Mouse (Mus musculus) WW6 (cell line): ENCODE data around the gene Imp3.
"Not testable (repeated sequence)": the region's sequence is repeated elsewhere in the genome, so short reads cannot be mapped to it uniquely, and the experiment has no call there.

ENCODE experiments used
- DNase-seq: peaks from one replicate; pipeline ENCODE4 v3.0.0-alpha.2; 2013; ENCODE audit warnings: low read depth, low spot score

Gene Imp3

DNA sequence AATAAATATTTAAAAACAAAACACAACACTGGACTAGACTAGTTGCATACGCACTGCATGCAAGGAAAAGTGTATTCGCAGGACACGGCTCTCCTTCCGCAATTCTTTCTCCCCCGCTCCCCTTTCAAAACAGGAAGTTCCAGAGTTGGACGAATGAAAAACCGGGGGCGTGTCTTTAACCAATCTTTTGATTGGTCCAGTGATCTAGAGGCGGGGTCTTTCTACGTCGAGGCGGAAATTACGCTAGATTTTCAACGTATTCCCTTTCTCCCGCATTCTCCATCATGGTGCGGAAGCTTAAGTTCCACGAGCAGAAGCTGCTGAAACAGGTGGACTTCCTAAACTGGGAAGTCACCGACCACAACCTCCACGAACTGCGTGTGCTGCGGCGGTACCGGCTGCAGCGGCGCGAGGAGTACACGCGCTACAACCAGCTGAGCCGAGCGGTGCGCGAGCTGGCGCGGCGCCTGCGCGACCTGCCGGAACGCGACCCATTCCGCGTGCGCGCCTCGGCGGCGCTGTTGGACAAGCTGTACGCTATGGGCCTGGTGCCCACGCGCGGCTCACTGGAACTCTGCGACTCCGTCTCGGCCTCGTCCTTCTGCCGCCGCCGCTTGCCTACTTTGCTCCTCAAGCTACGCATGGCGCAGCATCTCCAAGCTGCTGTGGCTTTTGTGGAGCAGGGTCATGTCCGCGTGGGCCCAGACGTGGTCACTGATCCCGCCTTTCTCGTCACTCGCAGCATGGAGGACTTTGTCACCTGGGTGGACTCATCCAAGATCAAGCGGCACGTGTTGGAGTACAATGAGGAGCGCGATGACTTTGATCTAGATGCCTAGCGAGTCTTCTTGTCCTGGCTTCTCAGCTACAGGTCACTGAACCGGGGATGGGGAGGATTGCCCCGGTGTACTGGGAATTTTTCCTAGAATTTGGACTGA, at the start of gene Imp3:
Gene Imp3 (plus strand): TSS at position 253 of the 938 bp plus-strand sequence.
- DNase-seq, result peak; percentile 84

DNA sequence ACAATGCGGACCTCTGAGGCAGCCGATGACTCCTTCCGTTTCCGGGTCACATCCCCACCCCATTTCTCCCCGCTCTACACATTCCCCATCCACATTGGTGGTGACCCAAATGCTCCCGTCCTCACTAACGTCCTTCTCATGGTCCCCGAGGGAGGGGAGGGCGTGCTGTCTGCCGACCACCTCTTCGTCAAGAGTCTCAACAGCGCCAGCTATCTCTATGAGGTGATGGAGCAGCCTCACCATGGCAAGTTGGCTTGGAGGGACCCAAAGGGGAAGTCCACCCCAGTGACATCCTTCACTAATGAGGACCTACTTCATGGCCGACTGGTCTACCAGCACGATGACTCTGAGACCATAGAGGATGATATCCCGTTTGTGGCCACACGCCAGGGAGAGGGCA, 49.7 kb upstream of the Imp3 start:
- DNase-seq, result no peak

DNA sequence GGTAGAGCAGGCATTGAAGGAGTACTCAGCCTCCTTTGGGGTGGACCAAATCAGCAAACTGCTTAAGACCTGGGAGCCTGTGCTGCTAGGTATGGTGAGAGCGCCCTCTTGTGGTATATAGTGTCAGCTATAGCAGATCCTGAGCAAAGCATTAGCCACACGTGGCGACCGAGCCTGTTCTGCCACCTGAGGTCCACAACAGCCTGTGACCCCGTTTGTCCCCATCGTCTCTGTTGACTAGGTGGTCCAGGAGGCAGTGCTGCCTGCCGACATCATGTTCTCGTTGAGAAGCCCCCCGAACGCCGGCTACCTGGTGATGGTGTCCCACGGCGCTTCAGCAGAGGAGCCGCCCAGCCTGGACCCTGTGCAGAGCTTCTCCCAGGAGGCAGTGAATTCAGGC, 47.5 kb upstream of the Imp3 start:
- DNase-seq, result peak; percentile 77

DNA sequence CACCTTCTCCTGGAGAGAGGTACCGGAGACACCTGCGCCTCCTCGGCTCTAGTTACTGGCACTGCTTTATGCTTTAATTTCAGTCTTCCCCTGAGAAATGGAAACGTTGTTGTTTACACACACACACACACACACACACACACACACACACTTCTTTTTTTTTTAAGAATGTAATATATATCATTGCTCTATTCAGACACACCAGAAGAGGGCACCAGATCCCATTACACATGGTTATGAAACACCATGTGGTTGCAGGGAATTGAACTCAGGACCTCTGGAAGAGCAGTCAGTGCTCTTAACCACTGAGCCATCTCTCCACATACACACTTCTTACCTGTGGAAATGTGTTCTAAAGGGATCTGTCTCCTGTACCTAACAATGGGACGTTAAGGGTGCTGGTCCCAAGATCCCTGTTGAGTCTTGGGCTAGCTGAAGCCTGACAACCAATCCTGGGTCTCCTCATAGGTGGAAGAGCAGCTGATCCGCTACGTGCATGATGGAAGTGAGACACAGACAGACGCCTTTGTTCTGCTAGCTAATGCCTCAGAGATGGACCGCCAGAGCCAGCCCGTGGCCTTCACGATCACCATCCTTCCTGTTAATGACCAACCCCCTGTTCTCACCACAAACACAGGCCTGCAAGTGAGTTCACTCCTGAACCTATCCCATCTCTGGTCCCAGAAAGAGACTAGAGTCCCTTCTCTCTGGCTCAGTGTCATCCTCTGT, 46.6 kb upstream of the Imp3 start:
- no peak for DNase-seq

DNA sequence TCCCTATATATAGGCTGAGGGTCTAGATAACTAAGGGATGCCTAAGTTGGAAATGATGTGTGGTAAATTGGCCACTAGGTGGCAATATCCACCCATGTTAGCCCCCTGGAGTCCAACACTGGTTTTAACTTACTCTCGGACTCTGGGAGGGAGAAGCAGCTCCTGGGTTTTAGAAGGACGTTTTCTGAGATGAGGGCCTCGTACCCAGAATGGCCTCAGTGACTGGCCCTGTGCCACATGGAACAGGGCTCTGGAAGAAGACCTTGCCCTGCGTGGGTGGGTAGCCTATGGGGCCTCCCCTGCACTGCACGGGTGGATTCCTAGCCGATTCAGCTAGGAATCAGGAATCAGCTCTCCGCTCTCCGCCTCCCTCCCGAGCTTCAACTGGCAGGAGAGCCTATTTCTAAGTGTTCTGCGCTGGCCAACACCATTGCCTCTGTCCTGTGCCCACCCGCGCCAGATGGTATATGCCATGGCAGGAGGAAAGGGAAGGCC, 45.7 kb upstream of the Imp3 start:
- DNase-seq, result peak; percentile 57

DNA sequence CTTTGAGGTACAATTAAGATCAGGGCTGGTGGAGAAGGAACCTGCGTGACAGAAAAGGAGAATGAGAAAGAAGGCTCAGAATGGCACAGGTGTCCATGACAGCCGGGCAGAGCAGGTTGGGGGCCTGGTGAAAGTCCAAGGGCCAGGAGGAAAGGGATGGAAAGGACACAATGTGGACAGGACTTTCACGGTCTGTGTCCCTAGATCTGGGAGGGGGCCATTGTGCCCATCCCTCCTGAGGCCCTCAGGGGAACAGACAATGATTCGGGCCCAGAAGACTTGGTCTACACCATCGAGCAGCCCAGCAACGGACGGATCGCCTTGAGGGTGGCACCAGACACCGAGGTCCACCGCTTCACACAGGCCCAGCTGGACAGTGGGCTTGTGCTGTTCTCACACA, 45.2 kb upstream of the Imp3 start:
- DNase-seq, result no peak

DNA sequence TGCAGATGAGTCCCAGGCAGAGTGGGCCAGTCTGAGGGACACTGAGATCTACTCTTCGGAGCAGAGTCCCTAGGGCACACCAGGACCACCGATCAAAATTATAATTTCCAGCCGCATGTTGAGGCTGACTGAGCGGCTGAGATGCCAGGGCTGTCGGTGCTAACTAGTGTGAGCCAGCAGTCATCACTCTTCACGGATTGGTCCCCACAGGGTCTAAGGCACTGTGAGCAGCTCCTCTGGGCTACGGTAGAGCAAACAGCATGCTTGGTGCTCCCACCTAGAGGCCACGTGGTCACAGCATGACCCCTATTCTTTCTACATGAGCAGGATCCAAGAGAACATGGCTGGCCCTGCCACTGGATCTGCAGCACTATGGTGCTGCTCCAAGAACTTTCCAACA, 44.0 kb upstream of the Imp3 start:
- no peak for DNase-seq

DNA sequence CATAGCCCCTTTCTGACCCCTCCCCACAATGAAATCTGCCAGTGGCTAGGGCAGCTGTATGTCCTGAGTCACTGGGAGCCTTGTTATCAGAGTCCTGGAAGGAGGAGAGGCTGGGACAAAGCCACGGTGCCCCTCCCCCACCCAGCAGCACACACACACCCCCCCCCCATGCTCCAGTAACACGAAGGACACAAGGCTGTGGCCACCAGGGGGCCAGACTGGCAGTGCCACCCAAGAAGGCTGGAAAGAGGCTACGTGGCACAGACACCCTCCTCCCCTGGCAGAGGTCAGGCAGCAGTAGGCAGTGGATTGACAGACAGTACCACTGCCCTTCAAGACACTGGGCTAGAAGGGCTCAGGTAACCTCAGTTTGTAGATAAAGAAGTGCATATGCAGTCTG, 43.3 kb upstream of the Imp3 start:
- DNase-seq, result no peak

DNA sequence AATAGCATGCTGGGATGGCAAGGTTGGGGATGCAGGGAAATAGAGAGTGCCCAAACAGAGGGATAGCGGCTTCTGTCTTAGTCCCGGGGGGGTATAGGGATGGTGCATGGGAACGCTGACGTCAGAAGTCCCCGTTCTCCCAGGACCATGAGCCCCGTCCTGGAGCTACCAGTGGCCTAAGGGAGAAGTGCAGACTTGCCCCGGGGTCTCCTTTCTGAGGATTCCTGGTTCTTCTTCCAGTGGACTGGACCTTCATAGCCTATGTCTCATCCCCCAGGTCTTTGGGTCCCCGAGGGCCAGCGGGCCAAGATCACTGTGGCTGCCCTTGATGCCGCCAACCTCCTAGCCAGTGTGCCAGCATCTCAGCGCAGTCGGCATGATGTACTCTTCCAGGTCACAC, 40.5 kb upstream of the Imp3 start:
- DNase-seq, result no peak

DNA sequence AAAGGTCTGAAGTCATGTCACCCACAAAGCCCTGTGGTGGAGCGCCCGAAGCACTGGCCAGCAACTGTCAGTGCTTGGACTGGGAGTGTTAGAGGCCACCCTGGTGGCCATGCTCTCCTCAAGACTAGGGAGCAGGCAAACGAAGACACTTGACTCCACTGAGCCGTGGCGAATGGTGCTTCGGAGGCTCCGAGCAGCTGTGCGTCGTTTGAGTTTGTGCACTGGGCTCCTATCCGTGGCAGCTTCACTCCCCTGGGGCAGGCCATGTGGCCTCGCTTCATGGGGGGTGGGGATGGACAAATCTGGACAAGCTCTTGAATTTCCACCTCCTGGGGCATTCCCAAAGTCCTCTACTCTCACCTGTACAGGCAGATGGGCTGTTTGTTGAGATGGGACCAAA, 37.9 kb upstream of the Imp3 start:
- no peak for DNase-seq

DNA sequence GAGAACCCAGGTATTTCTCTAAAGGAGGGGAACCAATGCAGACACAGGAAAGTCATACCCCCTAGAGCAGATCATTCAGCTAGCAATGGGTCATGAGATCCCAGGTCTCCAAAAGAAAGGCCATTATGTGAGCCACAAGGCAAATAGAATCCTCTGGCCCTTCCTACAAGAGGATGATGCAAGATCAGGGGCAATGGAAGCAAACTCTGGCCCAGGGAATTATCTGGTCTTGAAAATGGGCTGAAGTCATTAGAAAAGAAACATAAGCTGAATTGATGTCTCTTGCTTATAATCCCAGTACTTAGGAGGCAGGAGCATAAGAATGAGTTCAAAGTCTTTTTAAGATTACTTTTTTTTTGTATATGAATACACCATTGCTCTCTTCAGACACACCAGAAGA, 37.2 kb upstream of the Imp3 start:
- DNase-seq, result no peak

DNA sequence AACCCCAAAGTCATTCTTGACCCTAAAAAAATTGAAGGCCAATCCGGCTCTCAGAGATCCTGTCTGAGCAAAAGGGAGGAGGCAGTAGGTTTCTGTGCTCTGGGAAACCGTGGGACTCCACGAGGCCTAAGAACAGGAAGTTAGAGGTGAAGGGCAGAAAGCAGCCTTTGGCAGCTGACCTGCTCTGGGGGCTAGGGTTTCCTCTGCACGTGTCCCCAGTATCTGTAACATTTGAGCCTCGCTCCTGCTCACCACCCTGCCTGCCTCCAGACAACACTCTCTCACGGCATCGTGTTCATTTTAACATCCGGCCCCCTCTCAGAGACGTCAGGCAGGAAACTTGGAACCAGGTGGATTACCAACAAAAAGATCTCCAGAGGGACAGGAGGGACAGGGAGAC, 36.7 kb upstream of the Imp3 start:
- no peak for DNase-seq

DNA sequence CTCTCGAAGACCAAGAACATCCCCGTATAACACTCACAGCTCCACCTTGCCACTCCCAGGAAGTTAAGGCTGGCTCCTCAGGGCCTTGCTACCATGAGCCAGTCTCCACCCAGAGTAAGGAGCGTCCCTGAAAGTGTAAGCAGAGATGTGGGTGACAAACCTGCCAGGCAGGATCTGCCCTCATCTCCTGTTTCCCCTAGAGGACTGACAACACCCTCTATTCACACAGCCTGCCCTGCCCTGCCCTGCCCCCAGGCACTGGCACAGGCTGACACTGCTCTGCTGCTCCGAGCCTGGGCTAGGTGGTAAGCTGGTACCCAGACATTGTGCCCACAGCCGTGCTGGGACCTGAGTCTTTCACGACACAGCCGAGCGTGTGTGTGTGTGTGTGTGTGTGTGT, 36.1 kb upstream of the Imp3 start:
- DNase-seq, result no peak

DNA sequence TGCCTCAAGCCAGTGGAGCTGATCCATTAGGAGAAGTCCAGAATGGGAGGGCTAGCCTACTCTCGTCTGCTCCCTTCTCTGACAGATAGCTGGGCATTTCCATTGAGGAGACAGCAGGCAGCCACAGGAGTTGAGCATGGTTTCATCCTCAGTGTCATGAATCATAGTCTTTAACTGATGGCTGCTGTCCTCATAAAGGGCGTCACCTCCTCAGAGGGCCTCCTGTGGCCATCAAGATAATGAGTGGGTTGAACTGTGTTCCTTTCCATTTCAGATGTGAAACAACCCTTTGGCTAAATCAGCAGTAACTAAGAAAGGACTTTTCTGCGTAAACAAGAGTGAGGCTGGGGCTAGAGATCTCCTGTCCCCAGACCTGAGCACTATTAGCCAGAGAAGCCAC, 33.6 kb upstream of the Imp3 start:
- no peak for DNase-seq

DNA sequence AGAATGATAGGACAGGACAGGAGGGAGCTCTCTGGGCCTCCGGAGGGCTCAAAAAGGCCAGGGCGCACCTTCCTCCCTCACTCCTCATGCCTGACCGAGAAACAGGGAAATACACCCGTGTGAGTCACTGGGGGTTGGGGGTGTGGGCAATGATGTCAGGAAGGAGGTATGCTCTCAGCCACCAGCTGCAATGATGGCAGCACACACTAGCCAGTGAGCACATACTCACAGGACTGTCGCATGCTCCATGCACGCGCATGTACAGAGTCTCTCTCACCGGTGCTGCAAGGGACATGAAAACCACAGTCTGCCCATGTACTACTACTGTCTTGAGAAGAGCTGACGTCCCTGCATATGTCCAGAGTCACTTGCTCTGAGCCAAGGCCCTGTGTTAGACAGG, 29.7 kb upstream of the Imp3 start:
- no peak for DNase-seq

DNA sequence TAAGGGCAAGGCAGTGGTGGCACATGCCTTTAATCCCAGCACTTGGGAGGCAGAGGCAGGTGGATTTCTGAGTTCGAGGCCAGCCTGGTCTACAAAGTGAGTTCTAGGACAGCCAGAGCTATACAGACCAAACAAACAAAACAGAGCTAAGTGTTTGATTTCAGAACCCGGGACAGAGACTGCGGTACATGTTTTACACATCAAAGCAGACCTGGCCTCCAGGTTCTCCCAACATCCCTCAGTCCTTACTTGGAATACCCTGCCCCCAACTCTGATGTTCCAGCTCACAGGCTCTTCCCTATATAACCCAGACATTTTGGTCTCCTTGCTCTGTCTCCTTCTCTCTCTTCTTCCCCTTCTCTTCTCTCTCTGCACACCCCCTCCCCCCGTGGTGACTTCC, 27.3 kb upstream of the Imp3 start:
- not testable (repeated sequence) for DNase-seq

DNA sequence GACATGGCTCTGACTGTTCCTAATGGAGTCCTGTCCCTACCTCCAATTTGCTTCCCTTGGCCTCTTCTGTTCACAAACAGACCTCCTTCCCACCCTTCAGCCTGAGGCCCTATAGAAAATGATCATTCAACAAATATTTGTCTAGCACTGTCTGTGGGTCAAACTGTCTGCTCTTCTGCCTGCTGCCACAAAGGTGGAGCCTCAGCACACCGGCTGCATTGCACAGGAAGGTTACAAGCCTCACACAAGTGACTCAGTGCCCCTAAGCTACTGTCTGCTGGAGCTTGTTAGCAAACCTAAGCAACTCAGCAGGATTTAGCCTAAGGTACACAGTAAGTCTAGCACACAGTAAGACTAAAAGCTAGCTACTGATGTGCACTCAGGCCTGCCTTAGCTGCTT, 26.3 kb upstream of the Imp3 start:
- DNase-seq, result no peak

DNA sequence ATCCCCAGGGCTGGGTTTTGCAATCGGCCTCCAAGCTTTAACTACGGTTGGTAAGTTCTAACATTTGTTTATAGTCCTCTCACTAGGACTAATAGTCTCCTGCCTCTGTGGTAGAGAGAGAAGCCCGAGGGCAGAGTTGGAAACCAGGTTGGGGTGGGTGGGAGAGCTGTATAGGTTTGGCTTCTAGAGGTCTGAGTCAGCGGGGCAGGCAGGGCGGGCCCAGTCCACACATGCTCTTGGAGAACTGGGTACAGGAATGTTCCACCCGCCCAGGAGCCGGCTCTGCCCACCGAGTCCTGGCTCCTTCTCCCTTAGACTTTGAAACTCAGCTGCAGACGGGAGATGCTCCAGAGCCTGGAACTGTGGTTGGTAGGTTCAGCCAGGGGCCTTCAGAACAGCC, 23.3 kb upstream of the Imp3 start:
- DNase-seq, result no peak

DNA sequence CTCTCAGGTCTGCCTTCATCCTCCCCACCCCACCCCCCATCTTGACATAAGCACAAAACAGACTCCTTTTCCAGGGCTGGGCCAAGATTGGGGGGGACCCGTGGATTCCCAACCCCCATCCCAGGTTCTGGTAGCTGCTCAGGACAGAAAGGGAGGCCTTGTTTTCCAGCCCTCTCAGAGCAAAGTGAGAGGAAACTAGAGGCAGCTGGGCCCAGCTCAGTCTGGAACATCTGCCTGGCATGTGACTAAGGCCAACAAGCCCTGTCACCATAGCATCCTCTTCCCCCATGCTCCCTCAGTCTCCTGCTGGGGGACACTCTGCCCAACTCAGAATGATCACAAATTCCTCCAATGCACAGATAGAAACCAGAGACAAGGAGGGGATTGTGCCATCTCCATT, 22.2 kb upstream of the Imp3 start:
- DNase-seq, result no peak

DNA sequence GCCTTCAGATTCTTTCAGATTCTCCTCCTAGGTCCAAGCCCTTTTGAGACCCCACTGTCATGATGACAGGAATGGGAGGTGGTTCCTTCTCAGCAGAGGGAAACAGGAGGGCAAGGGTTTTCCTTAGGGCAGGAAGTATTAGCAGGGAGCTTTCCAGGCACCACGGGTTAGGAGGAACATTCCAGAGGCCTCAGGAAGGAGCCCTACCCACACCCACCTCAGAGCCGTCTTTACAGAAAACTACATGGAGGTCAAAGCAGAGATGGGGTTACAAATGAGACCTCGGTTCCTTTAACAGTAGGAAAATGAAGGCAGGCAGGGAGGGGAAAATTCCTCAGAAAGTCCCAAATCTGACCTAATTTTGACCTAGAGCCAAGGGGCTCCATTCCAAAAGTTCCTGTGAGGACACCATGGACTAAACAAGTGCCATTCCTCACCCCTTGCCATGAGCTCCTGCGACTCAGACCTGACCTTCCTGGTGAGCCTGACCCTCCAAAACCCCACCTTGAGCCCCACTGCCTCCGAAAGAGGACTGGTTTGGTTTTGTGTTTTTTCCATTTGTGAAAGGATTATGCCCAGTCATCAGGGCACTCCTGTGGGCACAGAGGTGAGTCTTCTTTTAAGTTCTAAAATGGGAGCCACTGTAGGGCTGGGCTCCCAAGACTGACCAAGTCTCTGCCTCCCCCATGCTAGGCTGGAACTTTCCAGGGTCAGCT, 21.4 kb upstream of the Imp3 start:
- DNase-seq, result no peak

DNA sequence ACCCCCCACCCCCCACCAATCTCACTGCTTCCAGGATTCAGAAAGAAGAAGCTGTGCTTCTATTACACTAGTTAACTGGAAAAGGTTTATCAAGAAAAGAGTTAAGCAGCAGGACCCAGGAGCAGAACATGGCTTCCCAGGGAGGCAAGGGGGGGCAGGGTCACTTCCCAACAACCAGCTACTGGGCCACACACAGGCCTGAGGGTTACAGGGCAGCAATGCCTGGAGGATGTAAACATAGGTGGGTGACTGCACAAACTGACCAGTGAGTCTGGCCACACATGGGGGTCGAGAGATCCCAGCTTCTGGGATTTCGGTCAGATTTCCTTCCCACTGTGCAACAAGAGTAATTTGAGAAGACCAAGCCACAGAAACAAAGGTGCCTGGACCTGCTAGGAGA, 20.1 kb upstream of the Imp3 start:
- no peak for DNase-seq

DNA sequence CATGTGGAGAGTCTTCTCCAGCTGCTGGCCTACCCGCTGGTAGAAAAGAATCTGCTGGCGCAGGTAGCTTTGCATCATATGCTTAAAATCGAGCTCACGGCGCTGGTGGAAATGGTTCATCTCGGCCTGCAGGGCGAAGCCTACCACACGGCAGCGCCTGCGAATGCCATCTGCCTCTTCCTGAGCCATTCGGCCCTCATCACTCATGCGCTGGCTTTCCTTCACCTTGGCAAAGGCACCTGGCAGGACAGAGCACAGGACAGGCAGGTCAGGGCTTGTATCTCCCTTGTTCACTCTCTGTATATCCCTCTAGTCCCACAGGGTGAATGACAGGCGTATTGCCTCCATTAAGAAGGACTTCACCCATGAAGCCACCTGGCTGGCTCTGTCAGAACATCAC, 18.8 kb upstream of the Imp3 start:
- no peak for DNase-seq
